Mouse (Mus musculus) myocyte (in vitro differentiated cells): Measurements from ENCODE around the gene Wdr66. TPM values are rescaled to one million over a fixed set of nuclear protein-coding genes. Genes with fewer than 3 reads are reported as not detected.

Experiments used
- H3K27me3 ChIP-seq: one replicate; pipeline ENCODE4 v1.6.1; 2011; ENCODE audit not compliant: control insufficient read depth, insufficient read depth, insufficient read length
- H3K36me3 ChIP-seq: one replicate; pipeline ENCODE4 v1.6.1; 2011; ENCODE audit not compliant: control insufficient read depth, insufficient read depth
- H3K4me2 ChIP-seq: one replicate; pipeline ENCODE4 v1.6.1; 2011; ENCODE audit warnings: low read depth, control low read depth
- H3K4me3 ChIP-seq: one replicate; pipeline ENCODE4 v1.5.1; 2011; ENCODE audit warnings: mild to moderate bottlenecking, control low read depth, moderate library complexity
- H3K79me2 ChIP-seq: one replicate; pipeline ENCODE4 v1.6.1; 2011; ENCODE audit not compliant: control insufficient read depth, insufficient read depth
- H3ac ChIP-seq: one replicate; pipeline ENCODE4 v1.6.1; 2011; ENCODE audit not compliant: control insufficient read depth, insufficient read length
- CEBPB ChIP-seq: IDR thresholded peaks from 2 replicates; pipeline ENCODE4 v1.6.1; 2011; ENCODE audit warnings: mild to moderate bottlenecking, moderate library complexity; ENCODE audit not compliant: poor library complexity, insufficient read depth, severe bottlenecking
- E2F4 ChIP-seq: IDR thresholded peaks from one replicate; pipeline ENCODE4 v1.6.1; 2011; ENCODE audit warnings: mild to moderate bottlenecking, control low read depth, moderate library complexity; ENCODE audit not compliant: insufficient read depth
- MAX ChIP-seq: IDR thresholded peaks from one replicate; pipeline ENCODE4 v1.6.1; 2011; ENCODE audit warnings: low read depth, mild to moderate bottlenecking, control low read depth
- MYOD1 ChIP-seq, 3 experiments: IDR thresholded peaks; one replicate each; pipeline ENCODE4 v1.6.1; 2011; ENCODE audit warnings: control low read depth in 2 of 3, low read depth in 2 of 3, mild to moderate bottlenecking in 2 of 3, moderate library complexity in 1 of 3; ENCODE audit not compliant: insufficient read length in 2 of 3, control insufficient read depth in 1 of 3
- MYOG ChIP-seq, 3 experiments: IDR thresholded peaks; one replicate each; pipeline ENCODE4 v1.6.1; 2011; ENCODE audit warnings: control low read depth in 2 of 3, low read depth in 2 of 3, mild to moderate bottlenecking in 2 of 3; ENCODE audit not compliant: insufficient read length in 2 of 3, control insufficient read depth in 1 of 3, insufficient read depth in 1 of 3
- POLR2A ChIP-seq: IDR thresholded peaks from one replicate; pipeline ENCODE4 v1.6.1; 2011; ENCODE audit warnings: low read depth, mild to moderate bottlenecking, control low read depth, moderate library complexity; ENCODE audit not compliant: insufficient read length
- POLR2AphosphoS2 ChIP-seq: IDR thresholded peaks from one replicate; pipeline ENCODE4 v1.6.1; 2011; ENCODE audit warnings: low read depth, control low read depth; ENCODE audit not compliant: insufficient read length
- REST ChIP-seq: IDR thresholded peaks from one replicate; pipeline ENCODE4 v1.6.1; 2011; ENCODE audit warnings: mild to moderate bottlenecking, control low read depth, moderate library complexity; ENCODE audit not compliant: insufficient read depth, insufficient read length
- SRF ChIP-seq: IDR thresholded peaks from one replicate; pipeline ENCODE4 v1.6.1; 2011; ENCODE audit warnings: low read depth; ENCODE audit not compliant: control insufficient read depth, insufficient read length
- TCF12 ChIP-seq: IDR thresholded peaks from one replicate; pipeline ENCODE4 v1.6.1; 2011; ENCODE audit warnings: mild to moderate bottlenecking, control low read depth; ENCODE audit not compliant: poor library complexity, insufficient read depth, severe bottlenecking
- TCF3 ChIP-seq: IDR thresholded peaks from one replicate; pipeline ENCODE4 v1.6.1; 2011; ENCODE audit warnings: low read depth, control low read depth; ENCODE audit not compliant: insufficient read length
- USF1 ChIP-seq: IDR thresholded peaks from one replicate; pipeline ENCODE4 v1.6.1; 2011; ENCODE audit warnings: low read depth, mild to moderate bottlenecking, control low read depth, moderate library complexity
- polyA plus RNA-seq: library from polyadenylated mRNA; unstranded; fragments of >200 nt; fragmentation: generic; extraction: Trizol; gene quantifications from one replicate; pipeline ENCODE4 v1.2.1, GENCODE M21; 2012; ENCODE audit warnings: missing spikeins

Gene Wdr66
- polyA plus RNA-seq, 1 experiment: 0.38 TPM

DNA sequence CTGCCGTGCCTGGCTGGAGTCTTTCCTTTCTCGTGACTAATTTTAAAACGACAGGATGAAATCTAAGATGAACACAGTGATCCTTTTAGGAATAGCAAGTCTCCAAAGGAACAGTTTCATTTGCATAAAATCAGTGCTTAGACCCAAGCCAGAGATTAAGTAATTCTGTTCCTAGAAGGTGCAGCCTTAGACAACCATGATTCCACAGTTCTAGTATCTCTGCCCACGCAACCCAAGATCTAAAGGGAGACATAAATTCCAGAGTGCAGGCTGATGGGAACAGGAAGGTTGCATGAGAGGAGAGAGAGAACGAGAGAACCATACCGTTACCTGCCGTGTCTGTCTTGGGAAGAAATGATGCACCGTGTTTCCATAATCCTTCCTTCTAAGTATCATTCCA is 8.8 kb downstream of the Wdr66 start:
- no peak overlapping the region for H3K4me2 ChIP-seq
- no peaks in the 10 kb centered on the region for H3K27me3 ChIP-seq
- H3K4me3 ChIP-seq: no peak overlapping the region
- TF ChIP-seq MYOG (IDR thresholded peaks at IDR 0.05; ENCODE audit: control insufficient read depth in 1 of 3, insufficient read depth in 1 of 3, insufficient read length in 2 of 3, low read depth in 2 of 3) (no peak), USF1 (no peak), POLR2AphosphoS2 (no peak), POLR2A (no peak), E2F4 (no peak), MAX (no peak), REST (no peak), TCF12 (no peak)
- no peaks in the 10 kb centered on the region for H3K79me2 ChIP-seq
- H3K36me3 ChIP-seq: no peaks in the 10 kb centered on the region
- H3ac ChIP-seq: no peak overlapping the region

DNA sequence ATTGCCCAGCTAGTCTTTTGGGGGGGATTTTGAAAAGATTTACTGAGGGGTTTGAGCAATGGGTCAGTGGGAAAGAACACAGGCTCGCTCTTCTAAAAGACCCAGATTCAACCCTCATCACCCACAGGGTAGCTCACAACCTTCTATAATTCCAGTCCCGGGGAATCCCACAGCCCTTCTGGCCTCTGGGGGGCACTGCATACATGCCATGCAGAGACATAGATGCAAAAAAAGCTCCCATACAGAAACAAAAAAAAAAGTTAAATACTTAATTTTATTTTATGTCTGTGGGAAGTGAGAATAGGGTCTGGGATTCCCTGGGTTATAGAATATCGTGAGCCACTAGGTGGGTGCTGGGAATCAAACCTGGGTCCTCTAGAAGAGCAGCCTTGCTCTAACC is 15.0 kb downstream of the Wdr66 start:
- Histone ChIP-seq H3K79me2 (no peaks in the 10 kb centered on the region), H3ac (no peak overlapping the region), H3K36me3 (no peaks in the 10 kb centered on the region), H3K27me3 (no peaks in the 10 kb centered on the region), H3K4me3 (no peak overlapping the region), H3K4me2 (no peak overlapping the region)
- no peak for TF ChIP-seq E2F4
- no peak for TF ChIP-seq TCF3
- no peak for TF ChIP-seq REST
- no peak for TF ChIP-seq MYOG (IDR thresholded peaks at IDR 0.05; ENCODE audit: control insufficient read depth in 1 of 3, insufficient read depth in 1 of 3, insufficient read length in 2 of 3, low read depth in 2 of 3)
- no peak for TF ChIP-seq POLR2A
- no peak for TF ChIP-seq SRF
- TF ChIP-seq POLR2AphosphoS2: no peak
- TF ChIP-seq MYOD1 (IDR thresholded peaks at IDR 0.05; ENCODE audit: control insufficient read depth in 1 of 3, insufficient read length in 2 of 3, low read depth in 2 of 3): no peak
- TF ChIP-seq TCF12: no peak
- no peak for TF ChIP-seq USF1
- no peak for TF ChIP-seq CEBPB
- TF ChIP-seq MAX: no peak

DNA sequence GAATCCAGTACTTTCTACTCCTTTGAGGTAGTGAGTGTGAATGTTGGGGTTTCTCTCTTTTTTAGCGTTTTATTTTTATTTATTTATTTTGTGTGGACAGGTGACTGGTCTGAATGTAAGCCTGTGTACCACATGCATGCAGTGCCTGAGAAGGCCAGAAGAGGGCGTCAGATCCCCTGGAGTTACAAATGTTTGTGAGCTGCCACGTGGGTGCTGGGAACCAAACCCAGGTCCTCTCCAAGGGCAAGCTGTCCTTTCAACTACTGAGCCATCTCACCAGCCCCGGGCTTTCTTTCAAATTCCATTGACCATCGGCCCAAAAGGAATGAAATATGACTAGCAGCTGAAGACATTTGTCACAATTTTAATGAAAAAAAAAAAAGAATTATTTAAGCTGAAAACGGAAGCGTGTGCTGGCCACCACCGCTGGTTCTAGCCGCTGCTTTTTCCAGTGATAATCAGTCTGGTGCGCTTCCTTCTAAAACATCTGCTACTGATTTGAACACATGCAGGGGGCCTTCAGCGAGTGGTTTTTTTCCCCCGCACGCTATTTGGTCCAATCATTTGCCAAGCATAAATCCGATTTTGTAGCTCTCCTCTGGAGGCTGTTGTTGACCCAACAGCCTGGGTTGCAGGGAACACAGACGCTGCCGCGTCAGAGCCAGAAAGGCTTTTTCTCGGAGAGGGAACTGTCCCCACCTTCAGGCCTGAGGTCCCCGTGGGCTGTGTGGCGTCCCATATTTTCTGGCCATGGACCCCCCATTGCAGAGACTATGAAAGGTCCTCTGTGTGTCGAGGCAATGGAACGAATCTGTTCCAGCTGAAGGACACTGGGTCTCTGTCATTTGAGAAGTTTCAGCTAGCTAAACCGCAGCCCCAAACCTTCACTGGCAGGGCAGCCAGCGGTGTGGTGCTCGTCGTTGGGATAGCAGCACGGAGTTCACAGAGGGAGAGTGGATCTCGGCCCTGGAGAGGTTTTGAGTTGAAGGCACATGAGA is 16.9 kb downstream of the Wdr66 start:
- TF ChIP-seq TCF12 (no peak), CEBPB (no peak)
- Histone ChIP-seq H3K79me2 (no peaks in the 10 kb centered on the region), H3K4me2 (no peak overlapping the region), H3K27me3 (no peaks in the 10 kb centered on the region), H3K4me3 (no peak overlapping the region), H3ac (no peak overlapping the region), H3K36me3 (no peaks in the 10 kb centered on the region)

DNA sequence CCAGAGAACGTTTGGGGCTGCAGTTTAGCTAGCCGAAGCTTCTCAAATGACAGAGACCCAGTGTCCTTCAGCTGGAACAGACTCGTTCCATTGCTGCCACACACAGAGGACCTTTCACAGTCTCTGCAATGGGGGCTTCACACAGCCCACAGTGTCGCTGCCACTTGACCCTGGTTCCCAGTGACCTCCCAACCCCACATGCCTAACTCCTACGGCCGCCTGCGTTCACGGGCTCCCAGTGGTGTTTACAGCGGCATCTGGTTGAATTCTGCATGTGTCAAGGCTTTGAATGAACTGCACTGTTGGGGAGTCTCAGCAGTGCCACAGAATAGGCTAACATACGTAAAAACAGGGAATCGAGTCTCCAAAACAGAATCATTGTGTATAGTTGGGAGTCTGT is 19.0 kb downstream of the Wdr66 start:
- no peak overlapping the region for H3K4me2 ChIP-seq
- H3K27me3 ChIP-seq: no peaks in the 10 kb centered on the region
- TF ChIP-seq TCF12 (no peak), POLR2A (no peak), CEBPB (no peak), MYOG (IDR thresholded peaks at IDR 0.05; ENCODE audit: control insufficient read depth in 1 of 3, insufficient read depth in 1 of 3, insufficient read length in 2 of 3, low read depth in 2 of 3) (no peak), MAX (no peak), POLR2AphosphoS2 (no peak), MYOD1 (IDR thresholded peaks at IDR 0.05; ENCODE audit: control insufficient read depth in 1 of 3, insufficient read length in 2 of 3, low read depth in 2 of 3) (no peak), USF1 (no peak), SRF (no peak), TCF3 (no peak), E2F4 (no peak), REST (no peak)
- H3K79me2 ChIP-seq: no peaks in the 10 kb centered on the region
- no peak overlapping the region for H3K4me3 ChIP-seq
- H3ac ChIP-seq: no peak overlapping the region
- no peaks in the 10 kb centered on the region for H3K36me3 ChIP-seq

DNA sequence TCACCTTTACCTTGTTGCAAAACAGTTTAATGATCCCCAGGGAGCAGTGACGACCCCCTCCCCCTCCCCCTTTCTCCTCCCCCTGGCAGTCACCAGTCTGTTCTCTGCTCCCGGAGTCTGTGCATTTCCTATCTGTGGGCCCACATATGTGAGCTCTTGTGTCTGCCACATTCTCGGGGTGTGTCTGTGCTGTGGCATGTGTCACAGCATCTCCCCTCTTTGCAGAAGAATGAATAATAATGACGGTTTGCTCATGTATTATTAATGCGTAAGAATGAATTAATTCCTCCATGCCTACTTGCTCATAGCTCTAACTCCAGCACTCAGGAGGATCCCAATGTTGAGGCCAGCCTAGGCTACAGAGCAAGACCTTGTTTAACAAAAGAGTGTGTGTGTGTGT is 21.0 kb downstream of the Wdr66 start:
- Histone ChIP-seq H3ac (no peak overlapping the region), H3K27me3 (no peaks in the 10 kb centered on the region), H3K36me3 (no peaks in the 10 kb centered on the region), H3K4me3 (no peak overlapping the region), H3K79me2 (no peaks in the 10 kb centered on the region), H3K4me2 (no peak overlapping the region)
- TF ChIP-seq TCF12 (no peak), TCF3 (no peak), POLR2AphosphoS2 (no peak), SRF (no peak), POLR2A (no peak), CEBPB (no peak), MYOG (IDR thresholded peaks at IDR 0.05; ENCODE audit: control insufficient read depth in 1 of 3, insufficient read depth in 1 of 3, insufficient read length in 2 of 3, low read depth in 2 of 3) (no peak), USF1 (no peak), REST (no peak)
